Comparison of ENCODE assay signal across 13 mouse cellular contexts in the genomic region with DNA sequence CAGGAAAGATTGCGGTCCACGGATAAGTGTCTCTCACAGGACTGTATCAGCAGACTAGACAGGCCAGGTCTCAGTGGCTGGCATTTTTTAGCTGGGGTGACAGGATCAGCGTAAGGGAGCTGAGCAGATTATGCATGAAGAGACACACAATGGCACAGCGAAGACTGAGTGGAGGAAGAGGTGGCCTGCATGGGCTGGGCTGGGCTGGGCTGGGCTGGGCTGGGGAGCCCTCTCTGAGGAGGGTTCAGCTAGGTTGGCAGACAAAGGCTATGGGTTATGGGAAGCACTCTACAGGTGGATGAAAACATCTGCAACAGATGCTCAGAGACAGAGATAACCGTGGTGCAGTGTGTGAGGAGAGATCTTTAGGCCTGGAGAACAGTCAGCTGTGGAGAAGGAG.
"Had no signal": no experiment of that assay in that cellular context is flagged by ENCODE, and none has a peak within 500 bp of the region (broad histone marks: within the 10 kb centered on the region; RNA-seq: fewer than 3 reads in every experiment).

No protein-coding gene starts in this region.

- H3K4me1 ChIP-seq: limb, embryonic 15.5 days; liver, embryonic 12.5 days had no signal

- H3K36me3 ChIP-seq: limb, embryonic 15.5 days; liver, embryonic 12.5 days; neural tube, embryonic 15.5 days had no signal

- H3K4me2 ChIP-seq: limb, embryonic 15.5 days; liver, embryonic 12.5 days; lung, embryonic 14.5 days; neural tube, embryonic 15.5 days had no signal

- DNase-seq: kidney, adult 8-10 months; kidney, postnatal 25 days; lung, embryonic 14.5 days; lung, postnatal 10 days; lung, postnatal 4 days; right cerebral cortex, adult 18-20 months; thymus, postnatal 4 days had no signal

- ATAC-seq: liver, embryonic 12.5 days had no signal

- H3K9ac ChIP-seq: limb, embryonic 15.5 days; liver, embryonic 12.5 days; lung, embryonic 14.5 days; neural tube, embryonic 15.5 days had no signal

- H3K27me3 ChIP-seq: limb, embryonic 15.5 days; neural tube, embryonic 15.5 days had no signal

- H3K9me3 ChIP-seq: limb, embryonic 15.5 days; liver, embryonic 12.5 days; neural tube, embryonic 15.5 days had no signal

- H3K4me3 ChIP-seq: left cerebral cortex, adult 2 months; limb, embryonic 15.5 days; liver, embryonic 12.5 days; myocyte; neural tube, embryonic 15.5 days had no signal

- H3K27ac ChIP-seq: left cerebral cortex, adult 2 months; limb, embryonic 15.5 days; liver, embryonic 12.5 days; neural tube, embryonic 15.5 days; stomach, postnatal 0 days had no signal
